Mouse (Mus musculus): ENCODE data around the gene Unc45b.
"Not testable (repeated sequence)": the region's sequence is repeated elsewhere in the genome, so short reads cannot be mapped to it uniquely, and the experiment has no call there.

Gene Unc45b

GRCm38 (mm10) chr11:82897478-82897877, 12.9 kb upstream of the Unc45b start:
- DNase-seq (ENCODE audit: low read depth, low spot score) = no peak

- no peak for DNase-seq (ENCODE audit: low read depth, low spot score)
These were observed 10.6 kb upstream of the Unc45b start for GRCm38 (mm10) chr11:82899720-82900119.

GRCm38 (mm10) chr11:82901606-82902310, 8.6 kb upstream of the Unc45b start:
- DNase-seq (ENCODE audit: low read depth, low spot score) = no peak

GRCm38 (mm10) chr11:82904952-82905351, 5.4 kb upstream of the Unc45b start:
- no peak for DNase-seq (ENCODE audit: low read depth, low spot score)

GRCm38 (mm10) chr11:82905816-82906215, 4.5 kb upstream of the Unc45b start:
- DNase-seq (ENCODE audit: low read depth, low spot score) = no peak

- peak; percentile 84 for DNase-seq (ENCODE audit: low read depth, low spot score)
These were observed 2.4 kb upstream of the Unc45b start, which contains the start of gene Nle1 for GRCm38 (mm10) chr11:82907651-82908607. TSS of gene Nle1 (minus strand) at chr11:82908411.

GRCm38 (mm10) chr11:82908608-82908989, 1.8 kb upstream of the Unc45b start:
- DNase-seq (ENCODE audit: low read depth, low spot score) = no peak

GRCm38 (mm10) chr11:82910679-82911389, 484 bp downstream of the Unc45b start:
- DNase-seq (ENCODE audit: low read depth, low spot score) = no peak

- peak; percentile 84 for DNase-seq (ENCODE audit: low read depth, low spot score)
These were observed 4.5 kb downstream of the Unc45b start for GRCm38 (mm10) chr11:82914711-82915352.

GRCm38 (mm10) chr11:82920768-82921167, 10.4 kb downstream of the Unc45b start:
- peak; percentile 12 for DNase-seq (ENCODE audit: low read depth, low spot score)

- DNase-seq (ENCODE audit: low read depth, low spot score) = no peak
These were observed 11.3 kb downstream of the Unc45b start for GRCm38 (mm10) chr11:82921691-82922090.

- DNase-seq (ENCODE audit: low read depth, low spot score) = not testable (repeated sequence)
These were observed 13.6 kb downstream of the Unc45b start for GRCm38 (mm10) chr11:82923910-82924309.

- no peak for DNase-seq (ENCODE audit: low read depth, low spot score)
These were observed 18.7 kb downstream of the Unc45b start for GRCm38 (mm10) chr11:82928897-82929632.

- peak; percentile 15 for DNase-seq (ENCODE audit: low read depth, low spot score)
These were observed 19.2 kb downstream of the Unc45b start for GRCm38 (mm10) chr11:82929633-82929950.

GRCm38 (mm10) chr11:82930391-82930955, 20.1 kb downstream of the Unc45b start:
- not testable (repeated sequence) for DNase-seq (ENCODE audit: low read depth, low spot score)

GRCm38 (mm10) chr11:82931161-82931560, 20.8 kb downstream of the Unc45b start:
- DNase-seq (ENCODE audit: low read depth, low spot score) = not testable (repeated sequence)

- DNase-seq (ENCODE audit: low read depth, low spot score) = not testable (repeated sequence)
These were observed 21.5 kb downstream of the Unc45b start for GRCm38 (mm10) chr11:82931671-82932450.

GRCm38 (mm10) chr11:82933186-82933585, 22.8 kb downstream of the Unc45b start:
- DNase-seq (ENCODE audit: low read depth, low spot score) = no peak

GRCm38 (mm10) chr11:82943336-82943735, 33.0 kb downstream of the Unc45b start:
- peak; percentile 86 for DNase-seq (ENCODE audit: low read depth, low spot score)

- peak; percentile 73 for DNase-seq (ENCODE audit: low read depth, low spot score)
These were observed 35.3 kb downstream of the Unc45b start for GRCm38 (mm10) chr11:82945636-82946035.
